Mouse (Mus musculus) embryonic stem cell, embryonic (primary cell): Measurements from ENCODE around the gene Zfp74.

ENCODE experiments used
- CTCF ChIA-PET, 4 experiments: fragments of 300-600 bp in 2 of 4; fragments of 350-600 bp in 2 of 4; sonication (Branson Sonifier 250); formaldehyde crosslinking; loops; one replicate each; lab custom pipeline; 2022; ENCODE audit warnings: inconsistent platforms in 2 of 4; lab: Charles Lee
- POLR2A ChIA-PET, 4 experiments: fragments of 300-600 bp in 2 of 4; fragments of 350-600 bp in 2 of 4; sonication (Branson Sonifier 250); formaldehyde crosslinking; loops; one replicate each; lab custom pipeline; 2022; ENCODE audit warnings: antibody characterized with exemption in 4 of 4, inconsistent platforms in 1 of 4; lab: Charles Lee

The Zfp74 gene

DNA sequence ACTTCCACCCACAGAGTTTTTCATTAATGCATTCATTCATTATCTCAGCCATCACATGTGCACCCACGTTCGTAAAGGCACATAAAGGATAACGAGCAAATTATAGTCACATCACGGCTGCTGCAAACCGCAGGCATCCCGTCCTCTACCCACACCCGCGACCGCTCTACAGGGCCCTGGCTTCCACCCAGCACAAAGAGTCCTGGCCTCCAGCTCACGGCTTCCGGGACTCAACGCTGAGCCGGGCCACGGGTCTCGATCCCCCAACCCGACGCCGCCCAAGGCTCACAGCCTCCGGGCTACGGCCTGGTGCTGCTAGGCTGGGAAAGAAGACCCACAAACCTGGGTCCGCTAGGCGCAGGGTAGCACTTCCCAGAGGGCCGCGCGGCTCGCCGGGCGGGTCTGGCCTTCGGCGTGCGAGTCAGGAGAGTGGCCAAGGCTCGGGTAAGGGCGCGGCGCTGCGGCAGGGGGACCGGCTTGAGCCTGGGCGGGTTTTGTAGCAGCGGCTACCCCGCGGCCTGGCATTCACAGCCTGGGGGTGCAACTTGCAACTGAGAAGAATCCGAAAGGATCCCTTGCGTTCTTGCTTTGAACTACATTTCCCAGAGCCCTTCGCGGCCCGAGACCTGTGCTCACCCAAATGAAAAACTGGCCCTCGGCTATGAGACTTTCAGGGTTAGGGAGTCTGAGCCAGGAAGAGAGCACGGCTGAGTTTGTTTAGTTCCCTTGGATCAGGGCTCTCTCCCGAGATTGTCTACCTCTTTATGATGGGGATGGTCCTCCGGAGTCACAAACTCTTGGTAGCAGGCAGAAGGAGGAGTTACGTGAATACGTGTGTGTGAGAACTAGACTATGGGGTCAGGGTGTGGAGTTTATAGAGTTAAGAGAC, at the start of gene Zfp74:
Gene Zfp74, minus strand, starts transcription at position 577 of the 889 bp plus-strand sequence.
- CTCF ChIA-PET = no interaction called here
- POLR2A ChIA-PET = interaction anchor here in 2 of 4 experiments (1.0 to 1.4 kb wide), 5 partner anchors 9 to 70 kb away, joined by 3 to 8 read pairs (median 5); partner anchors contain the start of gene Zfp568 (in 2 of the 2)

DNA sequence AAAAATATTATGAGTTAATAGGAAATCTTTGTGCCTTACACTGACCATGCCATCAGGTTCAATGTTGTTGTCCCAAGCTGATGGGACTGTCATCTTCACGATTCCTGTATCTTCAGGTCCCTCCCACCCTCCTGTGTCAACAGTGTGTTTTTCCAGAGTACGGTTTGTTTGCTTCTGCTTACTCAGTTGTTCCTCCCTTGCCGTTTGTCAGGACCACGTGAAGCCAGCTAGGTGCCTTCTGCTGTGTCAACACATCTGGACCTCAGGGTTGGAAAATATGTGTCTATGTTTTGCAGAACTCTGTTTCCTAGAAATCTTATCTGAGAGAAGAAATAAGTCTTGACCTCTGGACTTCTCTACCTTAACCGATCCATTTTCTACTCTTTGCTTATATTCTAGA, 46.7 kb upstream of the Zfp74 start:
- CTCF ChIA-PET = interaction anchor here in 1 of 4 experiments (1.7 kb wide), 1 partner anchor 12 kb away, joined by 5 read pairs; no protein-coding TSS in a partner anchor
- POLR2A ChIA-PET = interaction anchor here in 2 of 4 experiments (1.0 to 13.4 kb wide), 9 partner anchors 8 to 34 kb away, joined by 3 to 264 read pairs (median 6); partner anchors contain the start of gene Zfp568 (in 2 of the 2)

DNA sequence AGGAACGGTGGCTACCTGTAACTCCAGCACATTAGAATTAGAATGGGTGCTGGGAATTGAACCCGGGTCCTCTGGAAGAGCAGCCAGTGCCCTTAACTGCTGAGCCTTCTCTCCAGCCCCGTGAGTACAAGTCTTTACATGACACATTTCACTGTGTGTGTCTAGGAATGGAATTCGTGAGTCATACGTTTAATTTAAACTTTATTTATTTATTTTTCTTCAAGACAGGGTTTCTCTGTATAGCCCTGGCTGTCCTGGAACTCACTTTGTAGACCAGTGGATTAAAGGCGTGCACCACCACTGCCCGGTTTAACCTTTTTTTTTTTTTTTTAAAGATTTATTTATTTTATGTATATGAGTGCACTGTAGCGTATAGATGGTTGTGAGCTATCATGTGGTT, 41.2 kb upstream of the Zfp74 start:
- POLR2A ChIA-PET = interaction anchor here in 3 of 4 experiments (0.8 to 13.4 kb wide), 12 partner anchors 9 to 95 kb away, joined by 3 to 264 read pairs (median 4); partner anchors contain the start of genes Zfp568 (in 2 of the 3), Gm26920 (in 1 of the 3) and Zfp566 (in 1 of the 3)
- CTCF ChIA-PET = no interaction called here

DNA sequence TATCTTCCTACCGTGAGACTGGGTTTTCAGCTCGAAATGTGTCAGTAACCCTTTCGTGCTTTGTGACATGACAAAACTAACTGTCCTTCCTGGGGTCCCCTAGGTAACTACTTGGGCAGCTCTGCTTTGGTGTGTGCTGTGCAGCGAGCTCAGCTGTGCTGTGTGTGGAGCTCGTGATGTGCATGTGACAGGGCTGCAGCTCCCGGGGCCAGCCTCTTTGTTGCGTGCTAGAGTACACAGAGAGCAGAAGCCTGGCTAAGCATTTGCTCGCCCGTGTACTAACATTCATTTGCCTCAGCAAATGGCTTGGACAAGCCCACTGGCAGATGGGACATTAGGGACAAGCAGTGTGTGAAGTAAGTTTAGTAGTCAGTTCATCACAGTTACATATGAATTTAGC, 39.5 kb upstream of the Zfp74 start:
- ChIA-PET POLR2A (interaction anchor here in 3 of 4 experiments (0.5 to 13.4 kb wide), 33 partner anchors 8 to 225 kb away, joined by 3 to 264 read pairs (median 5); partner anchors contain the start of genes Zfp568 (in 3 of the 3), Zfp260 (in 1 of the 3) and Zfp27 (in 1 of the 3)), CTCF (interaction anchor here in 1 of 4 experiments (0.5 kb wide), 1 partner anchor 161 kb away, joined by 3 read pairs; no protein-coding TSS in a partner anchor)

DNA sequence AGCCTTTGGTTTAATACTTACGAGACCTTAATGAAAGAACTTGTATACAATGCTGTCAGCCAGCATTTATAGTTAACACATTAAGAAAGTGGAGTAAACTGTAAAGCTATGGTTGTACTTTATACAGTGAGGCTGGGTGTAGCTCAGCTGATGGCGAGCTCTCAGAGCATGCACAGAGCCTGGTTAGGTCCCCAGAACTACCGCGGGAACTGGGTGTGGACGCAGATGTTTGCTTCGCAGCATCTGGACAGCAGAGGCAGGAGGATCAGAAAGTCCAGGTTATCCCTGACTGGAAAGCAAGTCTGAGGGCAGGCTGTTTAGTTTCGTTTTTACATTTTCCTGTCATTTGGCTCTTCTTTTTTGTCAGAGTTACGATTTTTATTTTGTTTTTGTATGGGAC, 38.8 kb upstream of the Zfp74 start:
- POLR2A ChIA-PET = interaction anchor here in 3 of 4 experiments (0.5 to 13.4 kb wide), 31 partner anchors 8 to 226 kb away, joined by 3 to 264 read pairs (median 5); partner anchors contain the start of genes Zfp568 (in 3 of the 3), Zfp260 (in 1 of the 3) and Zfp27 (in 1 of the 3)

DNA sequence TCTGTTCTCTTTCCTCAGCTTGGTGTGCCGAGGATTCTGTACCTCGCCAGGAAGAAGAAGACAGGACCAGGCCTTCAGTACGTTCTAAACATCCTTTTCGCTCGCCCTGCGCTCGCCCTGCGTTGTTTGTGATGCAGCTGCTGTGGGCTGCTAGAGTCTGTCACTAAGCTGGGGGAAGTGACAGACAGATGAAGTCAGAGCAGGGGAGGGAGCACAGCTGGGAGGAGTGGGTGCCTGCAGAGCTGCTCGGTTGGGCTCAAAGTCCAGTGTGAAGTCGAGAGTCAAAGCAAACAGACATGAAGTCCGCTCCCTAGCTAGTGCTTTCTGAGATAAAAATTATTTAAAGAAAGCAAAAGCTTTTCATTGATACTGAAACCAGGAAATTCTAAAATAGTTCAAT, 35.1 kb upstream of the Zfp74 start:
- POLR2A ChIA-PET = interaction anchor here in 3 of 4 experiments (0.6 to 13.4 kb wide), 28 partner anchors 6 to 293 kb away, joined by 3 to 264 read pairs (median 5); partner anchors contain the start of genes Gm26920 (in 1 of the 3), Zfp420 (in 1 of the 3), Zfp566 (in 1 of the 3) and Zfp568 (in 1 of the 3)

More for the DNA sequence above, 38.8 kb upstream of the Zfp74 start:
- CTCF ChIA-PET = interaction anchor here in 2 of 4 experiments (0.7 to 1.5 kb wide), 2 partner anchors 20 to 34 kb away, joined by 3 to 6 read pairs; no protein-coding TSS in a partner anchor

DNA sequence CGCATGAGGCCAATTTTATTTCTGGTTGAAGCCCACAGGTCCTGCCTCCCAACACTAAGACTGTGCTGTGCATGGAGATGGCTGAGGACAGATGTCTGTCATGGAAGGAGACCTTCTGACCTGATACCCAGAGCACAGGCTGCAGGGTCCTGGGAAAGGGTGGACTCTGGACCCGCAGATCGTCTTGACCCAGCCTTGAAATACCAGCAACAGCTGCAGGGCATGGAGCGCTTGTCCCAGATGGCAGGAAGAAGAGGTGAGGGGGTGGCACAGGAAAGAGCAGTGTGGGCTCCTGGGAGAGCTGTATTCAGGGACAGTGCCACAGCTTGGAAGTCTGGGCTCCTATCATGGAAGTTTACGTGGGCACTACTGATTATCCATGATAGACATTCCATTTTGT, 33.7 kb upstream of the Zfp74 start:
- CTCF ChIA-PET = interaction anchor here in 1 of 4 experiments (0.9 kb wide), 1 partner anchor 28 kb away, joined by 3 read pairs; no protein-coding TSS in a partner anchor
- POLR2A ChIA-PET = interaction anchor here in 3 of 4 experiments (0.6 to 13.4 kb wide), 19 partner anchors 5 to 212 kb away, joined by 3 to 264 read pairs (median 6); partner anchors contain the start of genes Capns1 (in 1 of the 3), Zfp260 (in 1 of the 3) and Zfp568 (in 1 of the 3)

More for the DNA sequence above, 35.1 kb upstream of the Zfp74 start:
- CTCF ChIA-PET = interaction anchor here (0.6 to 1.5 kb wide), 12 partner anchors 17 to 809 kb away, joined by 3 to 23 read pairs (median 4); partner anchors contain the start of gene Psmd8 (in 1 of the 4)

DNA sequence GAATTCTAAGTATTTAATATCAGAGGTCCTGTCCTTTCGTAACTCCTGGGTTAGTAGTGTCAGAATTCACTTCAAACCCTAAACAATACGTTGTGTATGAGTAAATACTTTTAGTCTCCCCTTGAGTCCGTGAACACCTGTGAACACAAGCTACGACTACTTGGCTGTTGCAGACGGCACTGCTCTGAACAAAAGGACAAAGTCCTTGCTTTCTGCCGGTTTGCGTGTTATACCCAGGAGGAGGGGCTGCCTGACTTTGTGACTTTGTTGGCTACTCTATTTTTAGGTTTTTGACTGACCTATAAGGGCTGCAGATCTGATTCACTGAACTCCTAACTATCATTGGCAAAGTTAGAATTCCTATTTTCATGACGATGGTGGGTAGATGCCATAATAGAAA, 32.2 kb upstream of the Zfp74 start:
- ChIA-PET CTCF (interaction anchor here in 1 of 4 experiments (1.2 kb wide), 1 partner anchor 22 kb away, joined by 3 read pairs; no protein-coding TSS in a partner anchor), POLR2A (interaction anchor here (0.5 to 11.6 kb wide), 16 partner anchors 8 to 754 kb away, joined by 3 to 264 read pairs (median 8); partner anchors contain the start of genes Kcnk6 (in 1 of the 4), Zfp383 (in 1 of the 4) and Zfp84 (in 1 of the 4))

DNA sequence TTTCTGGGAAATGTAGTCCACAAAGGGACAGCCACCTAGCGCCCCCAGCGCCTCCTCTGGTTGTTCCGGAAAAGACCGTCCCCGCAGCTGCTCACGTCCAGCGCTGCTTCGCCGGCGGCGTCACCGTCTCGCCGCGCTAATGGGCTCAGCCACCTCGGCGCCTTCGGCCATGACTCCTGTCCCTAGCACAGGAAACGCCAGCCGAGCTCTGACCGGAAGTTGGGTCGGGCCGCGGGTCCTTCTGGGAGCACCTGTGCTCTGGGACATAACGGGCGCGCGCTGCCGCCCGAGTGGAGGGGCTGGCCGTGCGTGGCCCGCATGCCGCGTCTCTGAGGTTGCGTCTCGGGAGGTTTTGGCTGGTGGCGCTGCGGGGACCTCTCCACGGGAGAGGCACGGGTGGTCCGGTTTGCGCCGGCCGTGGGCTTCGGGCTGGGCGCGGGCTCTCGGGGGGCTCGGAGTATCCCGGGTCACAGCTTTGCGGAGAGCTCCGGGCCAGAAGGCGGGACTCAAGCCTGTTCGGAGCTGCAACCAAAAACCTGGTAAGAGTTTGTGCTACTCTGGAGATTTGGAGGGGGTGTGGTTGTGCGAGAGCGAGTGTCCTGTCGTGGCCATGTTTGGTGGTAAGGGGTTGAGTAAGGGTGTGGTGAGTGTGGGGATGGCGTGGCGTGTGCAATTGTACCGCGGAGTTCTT, 29.9 kb upstream of the Zfp74 start, which contains the start of gene Zfp568:
Gene Zfp568, plus strand, starts transcription at position 266 of the 691 bp plus-strand sequence.
- ChIA-PET CTCF (interaction anchor here in 2 of 4 experiments (0.6 to 3.2 kb wide), 6 partner anchors 19 to 72 kb away, joined by 3 to 9 read pairs (median 3); no protein-coding TSS in a partner anchor), POLR2A (interaction anchor here in 3 of 4 experiments (0.6 to 11.6 kb wide), 75 partner anchors 9 to 1217 kb away, joined by 3 to 264 read pairs (median 6); partner anchors contain the start of genes Zfp27 (in 3 of the 3), Zfp260 (in 2 of the 3), Zfp74 (in 2 of the 3) and Capns1 (in 1 of the 3))

DNA sequence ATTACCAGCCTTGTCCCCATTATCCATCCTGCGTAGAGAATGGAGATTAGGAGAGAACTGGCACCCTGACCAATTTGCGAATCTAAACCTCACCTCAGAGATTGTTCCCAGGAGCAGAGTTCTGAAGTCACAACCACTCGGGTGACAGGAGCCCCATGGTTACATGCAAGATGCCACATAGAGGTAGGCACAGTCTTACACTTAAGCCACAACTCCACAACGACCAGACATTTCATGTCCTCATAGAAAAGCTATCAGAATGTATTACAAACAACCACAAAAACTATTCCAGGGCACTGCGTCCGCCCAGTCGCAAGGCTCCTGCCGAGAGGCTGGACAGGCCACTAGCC, 29.4 kb upstream of the Zfp74 start:
- ChIA-PET POLR2A (interaction anchor here (0.5 to 11.6 kb wide), 79 partner anchors 10 to 1217 kb away, joined by 3 to 264 read pairs (median 6); partner anchors contain the start of genes Zfp27 (in 3 of the 4), Thap8 (in 2 of the 4), Wdr62 (in 2 of the 4) and Zfp260 (in 2 of the 4)), CTCF (interaction anchor here in 2 of 4 experiments (0.7 to 3.2 kb wide), 8 partner anchors 23 to 81 kb away, joined by 3 to 9 read pairs (median 4); no protein-coding TSS in a partner anchor)

DNA sequence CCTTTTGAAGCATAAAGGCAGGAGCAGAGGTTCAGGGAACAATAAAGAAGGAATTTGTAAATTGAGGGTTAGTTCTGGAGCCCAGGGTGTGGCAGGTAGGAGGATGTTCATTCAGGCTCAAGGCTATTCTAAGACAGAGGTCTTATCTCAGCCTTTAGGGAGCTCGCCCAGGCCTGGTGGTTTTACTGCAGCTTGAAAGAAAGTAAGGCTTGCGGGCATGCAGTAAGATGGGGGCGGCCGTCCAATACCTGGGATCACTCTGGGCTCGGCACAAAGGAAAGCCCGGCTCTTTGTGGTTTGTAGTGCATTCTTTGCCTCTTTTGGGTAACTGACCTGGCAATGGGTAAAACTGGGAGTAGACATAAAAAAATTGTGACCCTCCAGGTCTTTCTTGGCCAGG, 29.0 kb upstream of the Zfp74 start:
- POLR2A ChIA-PET = interaction anchor here (0.5 to 11.6 kb wide), 87 partner anchors 10 to 1217 kb away, joined by 3 to 264 read pairs (median 6); partner anchors contain the start of genes Thap8 (in 2 of the 4), Wdr62 (in 2 of the 4), Zfp260 (in 2 of the 4) and Zfp74 (in 2 of the 4)

DNA sequence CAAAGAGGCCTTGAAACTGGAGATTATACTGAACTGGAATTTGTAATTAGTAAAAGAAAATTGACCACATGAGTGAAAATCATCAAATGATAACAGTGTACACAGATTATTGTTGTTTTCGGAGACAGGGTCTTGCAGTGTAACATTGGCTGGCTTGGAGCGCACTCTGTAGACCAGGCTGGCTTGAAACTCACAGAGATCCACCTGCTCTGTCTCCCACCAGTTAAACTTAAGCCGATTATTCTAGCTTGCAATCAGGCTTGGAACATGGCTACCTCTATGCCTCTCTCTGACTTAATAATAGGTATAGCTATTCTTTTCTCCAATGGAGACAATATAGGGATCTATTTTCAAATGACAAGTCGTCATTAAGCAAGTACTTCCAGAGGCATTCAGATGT, 28.5 kb upstream of the Zfp74 start:
- POLR2A ChIA-PET = interaction anchor here (0.5 to 11.6 kb wide), 82 partner anchors 10 to 1216 kb away, joined by 3 to 264 read pairs (median 6); partner anchors contain the start of genes Gm26920 (in 2 of the 4), Thap8 (in 2 of the 4), Wdr62 (in 2 of the 4) and Zfp260 (in 2 of the 4)

More for the DNA sequence above, 29.0 kb upstream of the Zfp74 start:
- CTCF ChIA-PET = interaction anchor here in 2 of 4 experiments (0.7 to 3.2 kb wide), 8 partner anchors 20 to 82 kb away, joined by 3 to 9 read pairs (median 4); no protein-coding TSS in a partner anchor

DNA sequence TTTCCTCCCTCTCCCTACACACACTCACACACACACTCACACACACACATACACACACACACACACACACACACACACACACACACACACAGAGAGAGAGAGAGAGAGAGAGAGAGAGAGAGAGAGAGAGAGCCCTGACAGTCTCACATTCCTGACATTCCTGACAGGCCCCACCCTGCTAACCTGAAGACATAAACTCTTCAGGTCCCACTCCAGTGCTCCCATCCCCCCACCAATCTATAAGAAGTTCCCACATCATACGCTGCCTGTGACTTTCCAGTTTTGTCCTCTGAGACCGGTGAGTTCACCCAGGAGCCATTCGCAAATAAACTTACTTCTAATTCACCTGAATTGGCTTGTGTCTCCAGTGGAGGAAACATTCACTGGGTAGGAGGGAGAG, 28.0 kb upstream of the Zfp74 start:
- CTCF ChIA-PET = interaction anchor here (0.5 to 3.2 kb wide), 19 partner anchors 8 to 1073 kb away, joined by 3 to 9 read pairs (median 4); no protein-coding TSS in a partner anchor
- POLR2A ChIA-PET = interaction anchor here (0.6 to 11.6 kb wide), 72 partner anchors 9 to 1691 kb away, joined by 3 to 264 read pairs (median 5); partner anchors contain the start of genes Gm26920 (in 2 of the 4), Thap8 (in 2 of the 4), Wdr62 (in 2 of the 4) and Zfp260 (in 2 of the 4)

More for the DNA sequence above, 28.5 kb upstream of the Zfp74 start:
- CTCF ChIA-PET = interaction anchor here (0.5 to 3.2 kb wide), 13 partner anchors 9 to 213 kb away, joined by 3 to 9 read pairs (median 5); no protein-coding TSS in a partner anchor

DNA sequence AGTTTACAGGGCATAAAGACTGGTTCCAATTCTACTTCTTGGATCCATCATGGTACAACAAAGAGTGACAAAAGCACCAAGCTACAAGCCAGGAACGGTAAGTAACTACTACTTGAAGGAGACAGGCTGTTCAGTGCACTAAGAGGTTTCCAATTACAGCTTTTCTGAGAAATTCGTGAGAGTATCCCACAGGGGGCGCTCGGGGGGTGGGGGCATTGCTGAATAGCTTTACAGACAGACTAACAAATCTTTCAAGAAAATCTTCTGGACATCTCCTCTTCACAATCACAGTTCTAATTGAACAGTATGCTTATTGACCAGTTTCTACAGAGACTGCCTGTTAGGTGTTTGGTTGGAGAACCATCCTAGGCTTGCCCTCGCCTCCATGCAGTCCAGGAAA, 27.6 kb upstream of the Zfp74 start:
- ChIA-PET POLR2A (interaction anchor here in 3 of 4 experiments (0.5 to 11.6 kb wide), 59 partner anchors 9 to 1690 kb away, joined by 3 to 264 read pairs (median 5); partner anchors contain the start of genes Gm26920 (in 2 of the 3), Thap8 (in 2 of the 3), Wdr62 (in 2 of the 3) and Zfp260 (in 2 of the 3)), CTCF (interaction anchor here (0.6 to 3.2 kb wide), 21 partner anchors 10 to 1073 kb away, joined by 3 to 9 read pairs (median 3); no protein-coding TSS in a partner anchor)

DNA sequence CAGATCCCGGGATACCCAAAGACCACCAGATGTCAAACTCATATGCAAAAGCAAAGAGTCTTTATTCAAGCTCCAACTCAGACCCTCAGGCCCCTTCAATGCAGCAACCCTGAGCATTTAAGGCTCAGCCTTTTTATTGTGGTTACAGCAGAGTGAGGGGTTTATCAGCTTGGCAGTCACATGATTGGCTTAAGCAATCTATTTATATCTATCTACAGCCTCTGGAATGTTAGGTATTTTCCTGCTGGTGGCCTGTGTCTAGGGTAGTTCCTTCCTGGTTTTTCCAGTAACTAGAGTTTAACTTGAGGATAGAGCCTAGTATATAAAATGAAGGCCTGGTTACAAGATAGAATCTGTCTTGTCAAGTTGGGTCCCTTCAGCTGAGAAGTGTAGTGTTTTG, 26.9 kb upstream of the Zfp74 start:
- CTCF ChIA-PET = interaction anchor here (0.6 to 2.5 kb wide), 16 partner anchors 9 to 917 kb away, joined by 3 to 9 read pairs (median 3); no protein-coding TSS in a partner anchor
- POLR2A ChIA-PET = interaction anchor here in 3 of 4 experiments (0.5 to 11.6 kb wide), 39 partner anchors 8 to 1689 kb away, joined by 3 to 264 read pairs (median 6); partner anchors contain the start of genes Gm26920 (in 2 of the 3), Zfp260 (in 2 of the 3), Zfp566 (in 2 of the 3) and Thap8 (in 1 of the 3)
